Mouse (Mus musculus) cerebellum, adult 2 months (tissue): ENCODE data around the gene Rad51. TPM values are rescaled to one million over a fixed set of nuclear protein-coding genes. Genes with fewer than 3 reads are reported as not detected.

Source experiments
- DNase-seq, 2 experiments: peaks; one replicate each; pipeline ENCODE4 v3.0.0; 2021
- H3K27ac ChIP-seq: fragments of 200-500 bp; 2 replicates; pipeline ENCODE4 v1.5.1; 2012; ENCODE audit warnings: low read length, control low read depth, inconsistent platforms; ENCODE audit not compliant: insufficient read depth
- H3K27me3 ChIP-seq: fragments of 200-500 bp; 2 replicates; pipeline ENCODE4 v1.6.1; 2012; ENCODE audit warnings: inconsistent platforms, mild to moderate bottlenecking, low read length, moderate library complexity; ENCODE audit not compliant: control insufficient read depth, insufficient read depth
- H3K4me1 ChIP-seq: fragments of 200-500 bp; 2 replicates; pipeline ENCODE4 v1.6.1; 2011; ENCODE audit warnings: low read length; ENCODE audit not compliant: control insufficient read depth, insufficient read depth
- H3K4me3 ChIP-seq: fragments of 200-500 bp; replicated peaks from 2 replicates; pipeline ENCODE3; 2011; ENCODE audit warnings: mild to moderate bottlenecking, low read depth, low read length, control low read depth; ENCODE audit not compliant: insufficient read depth
- CTCF ChIP-seq: fragments of 200-500 bp; IDR thresholded peaks from 2 replicates; pipeline ENCODE4 v1.5.1; 2011; ENCODE audit warnings: low read depth, mild to moderate bottlenecking, control low read depth, low read length, moderate library complexity, borderline replicate concordance; ENCODE audit not compliant: insufficient read depth
- POLR2A ChIP-seq: fragments of 200-500 bp; IDR thresholded peaks from 2 replicates; pipeline ENCODE4 v1.6.1; 2011; ENCODE audit warnings: low read length, control low read depth, borderline replicate concordance; ENCODE audit not compliant: insufficient read depth
- WGBS: fragments of 180-500 bp; shearing (Covaris S2); methylation state at CpG from one replicate; pipeline ENCODE4 v1.1.7; 2018; 5-methylcytosine and 5-hydroxymethylcytosine counted together
- polyA plus RNA-seq: library from polyadenylated mRNA; depleted of rRNA; stranded (reverse); fragments of >200 nt; gene quantifications from 2 replicates; pipeline ENCODE4 v1.2.3, GENCODE M21; 2012; rRNA removed

The Rad51 gene
- polyA plus RNA-seq, 1 experiment = 3.3 TPM

DNA sequence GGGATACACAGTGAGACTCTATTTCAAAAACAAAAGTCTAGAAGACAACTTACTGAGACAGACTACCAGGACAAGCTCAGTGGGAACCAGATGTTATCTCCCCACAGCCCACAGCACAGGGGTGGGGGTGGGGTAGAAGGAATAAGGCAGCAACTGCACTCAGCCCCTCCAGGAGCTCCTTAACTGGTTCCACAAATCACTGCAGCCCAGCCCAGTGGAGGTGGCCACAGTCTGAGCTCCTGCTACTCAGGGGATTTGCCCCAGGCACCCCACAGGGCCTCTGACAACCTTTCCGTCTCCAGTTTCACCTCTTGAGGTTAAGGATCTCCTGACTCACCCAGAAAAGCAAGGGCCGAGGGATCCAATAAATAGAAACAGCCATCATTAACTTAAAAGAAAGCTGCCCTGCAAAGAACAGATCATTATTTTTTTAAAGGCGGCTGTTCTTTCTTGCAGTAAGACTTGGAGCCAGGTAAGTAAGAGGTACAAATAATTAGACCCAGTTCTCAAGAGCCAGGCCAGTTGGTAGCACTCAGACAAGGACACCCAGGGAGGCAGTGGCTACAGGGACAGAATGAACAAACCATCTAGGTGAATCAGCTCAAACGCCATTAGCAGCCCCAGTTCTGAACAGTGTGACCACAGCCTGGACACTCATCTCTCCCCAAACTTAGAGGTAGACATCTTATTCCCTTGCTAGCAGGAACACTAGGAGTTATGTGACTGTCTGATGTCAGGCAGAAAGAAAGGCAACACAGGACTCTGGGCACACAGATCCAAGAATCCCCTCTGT is 83.9 kb downstream of the Rad51 start:
- no peak for DNase-seq
- Histone ChIP-seq H3K27me3 (no peaks in the 10 kb centered on the region), H3K27ac (no peak overlapping the region), H3K4me1 (no peaks in the 10 kb centered on the region; the same call in 1 of the 2 replicates), H3K4me3 (no peak overlapping the region)
- WGBS = 72% methylated on average over 4 of the region's 4 CpGs
- TF ChIP-seq CTCF (no peak), POLR2A (no peak)

Other genes starting within 250 kb of the Rad51 start
- 16.6 and 16.7 TPM in 2 replicates for gene Bahd1, start 212.4 kb upstream of the Rad51 start, polyA plus RNA-seq
- gene Chst14, start 186.3 kb upstream of the Rad51 start, polyA plus RNA-seq = 4.2 and 4.4 TPM in 2 replicates
- 33.0 and 34.3 TPM in 2 replicates for gene Ccdc32, start 83.4 kb upstream of the Rad51 start, polyA plus RNA-seq
- gene Rpusd2, start 78.0 kb upstream of the Rad51 start, polyA plus RNA-seq = 5.5 and 6.2 TPM in 2 replicates
- 0.02 and 0.03 TPM in 2 replicates for gene Knl1, start 65.7 kb upstream of the Rad51 start, polyA plus RNA-seq
- 95.0 and 104 TPM in 2 replicates for gene Rmdn3, start 44.2 kb downstream of the Rad51 start, polyA plus RNA-seq
- gene Gchfr, start 55.0 kb downstream of the Rad51 start, polyA plus RNA-seq = 7.5 and 9.6 TPM in 2 replicates
- gene Gm14137, start 61.7 kb downstream of the Rad51 start, polyA plus RNA-seq = not detected in 2 replicates
- gene Zfyve19, start 95.8 kb downstream of the Rad51 start, polyA plus RNA-seq = 62.7 and 65.6 TPM in 2 replicates
- gene Dnajc17, start 96.0 kb downstream of the Rad51 start, polyA plus RNA-seq = 23.0 and 23.7 TPM in 2 replicates
- gene Ppp1r14d, start 117.1 kb downstream of the Rad51 start, polyA plus RNA-seq = not detected in 2 replicates
- gene Spint1, start 124.6 kb downstream of the Rad51 start, polyA plus RNA-seq = 0.61 and 1.2 TPM in 2 replicates
- 8.4 and 10.4 TPM in 2 replicates for gene Rhov, start 158.5 kb downstream of the Rad51 start, polyA plus RNA-seq
- gene Vps18, start 175.9 kb downstream of the Rad51 start, polyA plus RNA-seq = 37.8 and 38.8 TPM in 2 replicates
- 3.1 and 4.1 TPM in 2 replicates for gene Dll4, start 213.0 kb downstream of the Rad51 start, polyA plus RNA-seq
- gene Chac1, start 238.4 kb downstream of the Rad51 start, polyA plus RNA-seq = 8.1 and 9.8 TPM in 2 replicates